Mouse (Mus musculus) heart, postnatal 0 days (tissue): ENCODE measurements around the gene Asb15. TPM values are rescaled to one million over a fixed set of nuclear protein-coding genes. Genes with fewer than 3 reads are reported as not detected.

Experiments
- ATAC-seq: fragments of 200-750 bp; cut with Nextera tagmentation; 2 replicates; pipeline ENCODE4 v1.8.0; 2017; ENCODE audit warnings: low read depth, moderate number of reproducible peaks, moderate library complexity; ENCODE audit not compliant: insufficient read depth
- DNase-seq: peaks from one replicate; pipeline ENCODE4 v3.0.0-alpha.2; 2016; ENCODE audit warnings: low spot score
- H3K27ac ChIP-seq: fragments of 300-500 bp; sonication (generic); 2 replicates; pipeline ENCODE4 v1.5.1; 2014; ENCODE audit warnings: low read depth, mild to moderate bottlenecking
- H3K27me3 ChIP-seq: fragments of 300-500 bp; sonication (generic); 2 replicates; pipeline ENCODE4 v1.6.1; 2014; ENCODE audit warnings: low read length, mixed read lengths; ENCODE audit not compliant: control insufficient read depth, insufficient read depth
- H3K36me3 ChIP-seq: fragments of 300-500 bp; sonication (generic); replicated peaks from 2 replicates; pipeline ENCODE4 v1.6.1; 2014; ENCODE audit warnings: low read length, mixed read lengths; ENCODE audit not compliant: control insufficient read depth, insufficient read depth
- H3K4me1 ChIP-seq: fragments of 300-500 bp; sonication (generic); 2 replicates; pipeline ENCODE4 v1.6.1; 2014; ENCODE audit warnings: antibody characterized with exemption; ENCODE audit not compliant: control insufficient read depth, insufficient read depth
- H3K4me2 ChIP-seq: fragments of 300-500 bp; sonication (generic); 2 replicates; pipeline ENCODE4 v1.6.1; 2014; ENCODE audit warnings: low read depth, mild to moderate bottlenecking, low read length, moderate library complexity
- H3K4me3 ChIP-seq: fragments of 300-500 bp; sonication (generic); 2 replicates; pipeline ENCODE4 v1.5.1; 2014; ENCODE audit warnings: low read depth, low read length
- H3K9ac ChIP-seq: fragments of 300-500 bp; sonication (generic); replicated peaks from 2 replicates; pipeline ENCODE4 v1.6.1; 2014; ENCODE audit warnings: low read depth, low read length, mixed read lengths
- H3K9me3 ChIP-seq: fragments of 300-500 bp; sonication (generic); replicated peaks from 2 replicates; pipeline ENCODE4 v1.6.1; 2016; ENCODE audit warnings: low read length; ENCODE audit not compliant: control insufficient read depth
- CTCF ChIP-seq: IDR thresholded peaks from 2 replicates; pipeline ENCODE4 v1.5.1; 2016; ENCODE audit warnings: antibody characterized with exemption, control low read depth, low read depth
- EP300 ChIP-seq: IDR thresholded peaks from 2 replicates; pipeline ENCODE4 v1.6.1; 2016; ENCODE audit warnings: antibody characterized with exemption, low read depth
- WGBS: fragments of 180-500 bp; shearing (Covaris S2); extraction: QIAGEN DNeasy Blood & Tissue Kit; methylation state at CpG from one replicate; pipeline ENCODE4 v1.1.7; 2014; 5-methylcytosine and 5-hydroxymethylcytosine counted together
- polyA plus RNA-seq: library from polyadenylated mRNA; unstranded; fragments of >200 nt; fragmentation: Nextera tagmentation; extraction: Ambion mirVana; gene quantifications from 2 replicates; pipeline ENCODE4 v1.2.1, GENCODE M21; 2015
- total RNA-seq: library from RNA; depleted of rRNA; stranded (reverse); fragments of >200 nt; gene quantifications from 2 replicates; pipeline ENCODE4 v1.2.3, GENCODE M21; 2014; ENCODE audit warnings: low replicate concordance

The Asb15 gene
- total and polyA plus RNA-seq, 2 experiments from 2014 or later: 1.5 TPM

DNA sequence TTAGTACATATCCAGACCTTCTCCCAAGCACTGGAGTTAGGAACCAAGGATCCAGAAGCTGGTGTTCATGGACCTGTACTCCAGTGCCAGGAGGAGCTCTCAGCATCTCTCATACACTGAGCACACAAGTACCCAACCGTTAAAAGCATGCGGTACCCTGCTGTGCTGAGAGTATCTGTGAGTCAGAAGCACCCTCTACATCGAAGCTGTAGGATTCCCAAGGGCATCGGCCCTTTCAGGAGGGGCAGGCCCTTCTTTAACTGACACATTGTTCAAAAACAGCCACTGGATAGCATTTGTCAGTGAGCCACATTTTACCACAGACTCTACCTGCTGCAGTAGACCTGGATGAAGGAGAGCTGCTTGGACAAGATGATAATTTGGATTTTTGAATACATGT lies 80.2 kb downstream of the Asb15 start:
- peaks cover 52% of the 10 kb centered on the region for H3K36me3 ChIP-seq
- 40% methylated on average over 4 of the region's 4 CpGs for WGBS
- H3K4me2 ChIP-seq: no peak overlapping the region
- no peak overlapping the region for H3K9ac ChIP-seq
- no peak overlapping the region for H3K4me3 ChIP-seq
- H3K4me1 ChIP-seq: peaks cover 11% of the 10 kb centered on the region
- no peaks in the 10 kb centered on the region for H3K9me3 ChIP-seq
- DNase-seq (no peak), ATAC-seq (peak; percentile 27; the same call in 1 of the 2 replicates)
- TF ChIP-seq EP300 (no peak), CTCF (no peak)
- H3K27me3 ChIP-seq: no peaks in the 10 kb centered on the region
- no peak overlapping the region for H3K27ac ChIP-seq

DNA sequence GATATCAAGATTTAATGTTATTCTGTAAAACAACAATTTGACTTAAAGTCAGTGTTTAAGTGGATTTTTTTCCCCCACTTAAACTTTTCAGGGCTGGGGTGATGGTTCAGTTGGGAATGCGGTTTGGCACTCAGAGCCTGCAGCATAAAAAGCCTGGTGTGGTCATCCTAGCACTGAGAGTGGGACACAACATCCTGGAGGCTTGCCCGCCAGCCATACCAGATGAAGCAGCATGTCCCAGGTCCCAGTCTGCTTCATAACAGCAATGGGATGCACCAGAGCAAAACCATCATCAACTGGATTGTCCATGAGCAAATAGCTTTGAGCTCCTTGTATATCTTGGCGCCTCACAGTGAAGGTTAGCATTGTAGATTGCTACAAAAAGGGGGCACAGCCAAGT lies 80.7 kb downstream of the Asb15 start:
- DNase-seq (no peak), ATAC-seq (no peak)
- H3K4me1 ChIP-seq: peaks cover 11% of the 10 kb centered on the region
- H3K4me2 ChIP-seq: no peak overlapping the region
- H3K27ac ChIP-seq: no peak overlapping the region
- WGBS: 91% methylated on average over 3 of the region's 3 CpGs
- H3K4me3 ChIP-seq: no peak overlapping the region
- H3K9me3 ChIP-seq: no peaks in the 10 kb centered on the region
- TF ChIP-seq EP300 (no peak), CTCF (no peak)
- H3K36me3 ChIP-seq: peaks cover 51% of the 10 kb centered on the region
- H3K27me3 ChIP-seq: no peaks in the 10 kb centered on the region
- no peak overlapping the region for H3K9ac ChIP-seq

DNA sequence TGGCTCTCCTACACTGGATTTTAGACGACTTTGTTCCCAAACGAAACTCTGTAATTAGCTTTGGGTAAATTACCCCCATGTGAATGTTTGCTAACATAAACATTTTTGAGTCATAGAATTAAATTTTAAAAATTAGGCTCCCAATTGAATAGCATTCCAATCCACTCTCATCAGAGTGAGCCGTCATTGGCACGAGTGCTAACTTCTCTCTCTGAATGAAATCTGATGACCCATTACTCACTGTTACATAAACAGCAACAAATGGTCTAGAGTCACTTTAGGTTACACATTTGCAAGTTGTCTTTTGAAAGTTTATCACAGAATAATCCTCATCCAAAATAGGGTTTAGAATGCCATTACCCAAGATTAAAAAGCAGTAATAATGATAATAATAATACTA lies 81.6 kb downstream of the Asb15 start:
- Histone ChIP-seq H3K4me2 (no peak overlapping the region), H3K9me3 (no peaks in the 10 kb centered on the region), H3K27ac (no peak overlapping the region), H3K27me3 (no peaks in the 10 kb centered on the region), H3K9ac (no peak overlapping the region), H3K4me1 (peaks cover 11% of the 10 kb centered on the region), H3K4me3 (no peak overlapping the region), H3K36me3 (peaks cover 47% of the 10 kb centered on the region)
- 51% methylated on average over 4 of the region's 4 CpGs for WGBS
- DNase-seq (no peak), ATAC-seq (no peak)
- TF ChIP-seq CTCF: no peak
- TF ChIP-seq EP300: no peak

DNA sequence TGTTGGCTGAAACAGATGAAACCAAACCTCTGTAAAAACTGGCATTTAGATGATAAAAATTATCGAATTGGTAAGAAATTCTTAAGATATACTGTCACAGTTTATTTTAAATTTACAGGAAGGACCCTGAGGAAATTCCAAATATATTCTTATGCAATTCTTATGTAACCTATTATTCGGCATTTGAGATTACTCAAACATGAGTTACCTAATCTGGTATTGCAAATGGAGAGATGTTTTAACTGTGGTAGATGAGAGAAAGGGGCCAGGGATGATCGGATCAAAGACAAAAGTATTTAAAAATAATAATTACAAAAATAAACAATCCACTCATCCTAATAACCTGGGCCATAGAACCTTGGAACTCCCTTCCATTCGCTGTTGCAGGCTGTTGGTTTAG lies 82.4 kb downstream of the Asb15 start:
- 86% methylated on average over 4 of the region's 4 CpGs for WGBS
- H3K9me3 ChIP-seq: no peaks in the 10 kb centered on the region
- H3K36me3 ChIP-seq: peaks cover 48% of the 10 kb centered on the region
- H3K27ac ChIP-seq: no peak overlapping the region
- TF ChIP-seq CTCF: no peak
- TF ChIP-seq EP300: no peak
- no peak for DNase-seq
- H3K9ac ChIP-seq: no peak overlapping the region
- H3K4me2 ChIP-seq: no peak overlapping the region
- H3K4me1 ChIP-seq: peaks cover 11% of the 10 kb centered on the region
- H3K4me3 ChIP-seq: no peak overlapping the region
- H3K27me3 ChIP-seq: no peaks in the 10 kb centered on the region
- no peak for ATAC-seq

DNA sequence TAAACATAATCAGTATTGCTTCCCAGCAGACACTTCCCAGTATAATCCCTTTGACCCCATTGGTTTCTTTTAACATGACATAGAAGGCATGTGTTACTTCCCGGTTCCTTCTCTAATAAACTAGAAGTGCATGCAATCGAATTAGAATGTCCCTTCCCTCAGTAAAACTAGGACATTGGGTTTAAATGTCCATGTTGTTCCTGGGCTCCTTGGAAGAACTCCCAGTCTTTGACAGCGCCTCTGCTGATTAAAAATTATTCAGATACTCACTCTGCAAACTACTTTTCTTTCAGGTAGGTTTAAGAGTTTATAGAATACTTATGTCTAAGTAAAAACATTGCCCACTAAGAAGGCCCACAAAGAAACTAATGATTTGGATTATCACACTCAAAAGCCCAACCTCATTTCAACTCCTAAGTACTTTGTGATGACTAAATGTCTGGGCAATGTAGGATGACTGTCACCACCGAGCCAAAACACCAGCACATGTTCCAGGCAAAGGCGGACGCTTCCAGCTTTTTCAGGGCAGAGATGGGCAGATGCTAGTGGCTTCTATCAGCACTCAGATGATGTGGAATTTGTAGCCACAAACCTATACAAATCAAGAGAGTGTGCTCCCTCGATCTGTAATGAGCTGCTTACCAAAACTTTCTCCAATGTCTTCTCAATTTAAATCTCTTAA lies 84.3 kb downstream of the Asb15 start:
- no peaks in the 10 kb centered on the region for H3K9me3 ChIP-seq
- ATAC-seq (peak; percentile 63), DNase-seq (peak; percentile 50)
- no peaks in the 10 kb centered on the region for H3K27me3 ChIP-seq
- no peak for TF ChIP-seq CTCF
- TF ChIP-seq EP300: peak; percentile 66; the same call in 1 of the 2 replicates
- H3K4me3 ChIP-seq: no peak overlapping the region
- WGBS: 33% methylated on average over 7 of the region's 7 CpGs
- peaks cover 42% of the 10 kb centered on the region for H3K36me3 ChIP-seq
- H3K4me2 ChIP-seq: no peak overlapping the region
- peaks cover 11% of the 10 kb centered on the region; the same call in 1 of the 2 replicates for H3K4me1 ChIP-seq
- peak overlapping the region; percentile 62 for H3K27ac ChIP-seq
- no peak overlapping the region for H3K9ac ChIP-seq

DNA sequence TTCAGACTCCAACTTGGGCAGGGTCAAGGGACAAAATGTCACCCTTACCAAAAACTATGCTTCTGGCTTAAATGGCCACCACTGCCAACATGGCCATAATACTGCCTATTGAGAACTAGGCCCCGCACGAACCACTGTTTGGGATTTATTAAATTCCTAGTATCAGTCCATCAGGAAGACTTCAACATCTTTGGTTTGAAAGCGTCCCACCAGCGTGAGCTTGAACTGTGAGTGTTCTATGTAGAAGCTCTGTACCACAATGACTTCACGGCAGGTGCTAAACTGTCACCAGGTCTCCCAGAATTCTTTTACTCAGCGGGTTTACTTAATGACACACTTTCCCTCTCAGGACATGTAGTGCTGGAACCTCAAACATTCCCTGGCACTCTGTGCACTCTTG lies 85.4 kb downstream of the Asb15 start:
- 0 out of 2 replicates have a peak overlapping the region, but pooled peaks have one; percentile 62 for H3K27ac ChIP-seq
- H3K9me3 ChIP-seq: no peaks in the 10 kb centered on the region
- H3K27me3 ChIP-seq: no peaks in the 10 kb centered on the region
- ATAC-seq (no peak), DNase-seq (no peak)
- no peak overlapping the region for H3K4me3 ChIP-seq
- H3K4me1 ChIP-seq: peaks cover 11% of the 10 kb centered on the region; the same call in 1 of the 2 replicates
- no peak overlapping the region for H3K9ac ChIP-seq
- TF ChIP-seq CTCF: no peak
- no peak for TF ChIP-seq EP300
- peaks cover 46% of the 10 kb centered on the region for H3K36me3 ChIP-seq
- WGBS: 95% methylated on average over 6 of the region's 6 CpGs
- H3K4me2 ChIP-seq: no peak overlapping the region
